Mouse (Mus musculus): ENCODE measurements around the gene Golga7b. TPM values are rescaled to one million over a fixed set of nuclear protein-coding genes. Genes with fewer than 3 reads are reported as not detected.

The Golga7b gene
- 7.7 and 8.8 TPM in 2 replicates for polyA plus RNA-seq (2016; fragmentation: Nextera tagmentation; extraction: Ambion mirVana)

- ATAC-seq (ENCODE audit: low FRiP score, low read depth) = no peak
- 0 out of 2 replicates have a peak, but pooled peaks cover 4% of the 10 kb centered on the region for H3K27me3 ChIP-seq
- no peak within 1 kb of the TSS for H3K27ac ChIP-seq (replicated peaks)
- no peaks in the 10 kb centered on the region for H3K9me3 ChIP-seq
- H3K4me1 ChIP-seq = no peaks in the 10 kb centered on the region
- WGBS = 86% methylated on average over 3 of the region's 3 CpGs
- no peak within 1 kb of the TSS for H3K9ac ChIP-seq (replicated peaks)
- H3K36me3 ChIP-seq = no peaks in the 10 kb centered on the region
- H3K4me3 ChIP-seq = no peak within 1 kb of the TSS
- no peak within 1 kb of the TSS for H3K4me2 ChIP-seq (replicated peaks)
Observed at GRCm38 (mm10) chr19:42247519-42247918, at the start of gene Golga7b. Gene Golga7b, plus strand, starts transcription at chr19:42247574.

DNA sequence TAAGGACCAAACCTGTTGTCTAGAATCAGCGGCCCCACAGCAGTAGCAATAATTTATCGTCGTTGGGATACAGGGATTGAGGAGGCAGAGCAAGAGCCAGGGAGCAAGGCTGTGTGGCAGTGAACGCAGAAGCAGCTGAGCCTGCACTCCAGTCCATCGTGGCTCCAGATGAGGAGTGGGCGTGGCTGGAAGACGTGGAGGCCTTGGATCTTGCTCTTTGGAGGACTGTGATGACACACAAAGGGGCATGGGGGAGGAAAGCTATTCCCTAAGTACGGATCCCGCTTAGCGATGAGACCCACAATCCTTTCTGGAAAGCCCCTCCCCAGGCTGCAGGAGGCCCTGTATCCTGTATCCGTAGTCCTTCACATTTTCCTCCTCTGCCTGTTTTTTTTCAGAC is 49.3 kb upstream of the Golga7b start:
- ATAC-seq (ENCODE audit: low FRiP score, low read depth) = no peak
- no peak overlapping the region for H3K9ac ChIP-seq (replicated peaks)
- H3K36me3 ChIP-seq = no peaks in the 10 kb centered on the region
- 49% methylated on average over 11 of the region's 11 CpGs for WGBS
- no peak overlapping the region for H3K27ac ChIP-seq (replicated peaks)
- no peak overlapping the region for H3K4me3 ChIP-seq
- peaks cover 9% of the 10 kb centered on the region for H3K4me1 ChIP-seq
- H3K9me3 ChIP-seq = no peaks in the 10 kb centered on the region
- H3K4me2 ChIP-seq (replicated peaks) = no peak overlapping the region
- peaks cover 51% of the 10 kb centered on the region for H3K27me3 ChIP-seq

- H3K9me3 ChIP-seq = no peaks in the 10 kb centered on the region
- 2% methylated on average over 60 of the region's 60 CpGs for WGBS
- peaks cover 69% of the 10 kb centered on the region for H3K27me3 ChIP-seq
- H3K4me3 ChIP-seq = peak within 1 kb of the TSS; percentile 29
- H3K27ac ChIP-seq (replicated peaks) = no peak within 1 kb of the TSS
- no peaks in the 10 kb centered on the region for H3K36me3 ChIP-seq
- ATAC-seq (ENCODE audit: low FRiP score, low read depth) = no peak
- H3K9ac ChIP-seq (replicated peaks) = no peak within 1 kb of the TSS
- H3K4me2 ChIP-seq (replicated peaks) = peak within 1 kb of the TSS; percentile 41
- peaks cover 9% of the 10 kb centered on the region for H3K4me1 ChIP-seq
Observed at GRCm38 (mm10) chr19:42201696-42202381, 45.5 kb upstream of the Golga7b start, which contains the start of gene Sfrp5. Gene Sfrp5, minus strand, starts transcription at chr19:42202252.

GRCm38 (mm10) chr19:42202467-42202866 is 44.9 kb upstream of the Golga7b start:
- 44% methylated on average over 8 of the region's 8 CpGs for WGBS
- Histone ChIP-seq H3K36me3 (no peaks in the 10 kb centered on the region), H3K4me2 (replicated peaks) (no peak overlapping the region)

DNA sequence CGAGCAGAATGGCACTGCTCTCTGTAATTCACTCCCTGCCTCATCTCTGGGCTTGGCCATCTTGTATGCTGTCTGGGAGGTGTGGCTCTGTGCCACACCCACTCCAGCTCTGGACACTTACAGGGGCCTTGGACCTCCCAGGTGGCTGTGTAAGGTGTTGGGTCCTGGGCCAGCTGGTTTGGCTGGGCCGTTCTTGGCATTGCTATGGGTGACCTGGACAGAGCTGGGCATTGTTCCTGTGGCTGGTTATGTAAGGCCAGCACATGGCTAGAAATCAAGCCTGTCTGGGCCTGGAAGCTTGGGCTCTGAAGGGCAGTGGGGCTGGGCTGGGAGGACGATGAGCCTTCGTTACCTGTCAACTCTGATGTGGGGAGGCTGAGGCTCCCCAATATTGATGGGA is 43.1 kb upstream of the Golga7b start:
- 79% methylated on average over 4 of the region's 4 CpGs for WGBS
- peaks cover 61% of the 10 kb centered on the region for H3K27me3 ChIP-seq

More at GRCm38 (mm10) chr19:42202467-42202866, 44.9 kb upstream of the Golga7b start:
- H3K27ac ChIP-seq (replicated peaks) = no peak overlapping the region
- H3K4me1 ChIP-seq = peaks cover 9% of the 10 kb centered on the region
- no peaks in the 10 kb centered on the region for H3K9me3 ChIP-seq
- no peak overlapping the region for H3K9ac ChIP-seq (replicated peaks)
- peaks cover 74% of the 10 kb centered on the region for H3K27me3 ChIP-seq
- no peak overlapping the region for H3K4me3 ChIP-seq
- ATAC-seq (ENCODE audit: low FRiP score, low read depth) = no peak

DNA sequence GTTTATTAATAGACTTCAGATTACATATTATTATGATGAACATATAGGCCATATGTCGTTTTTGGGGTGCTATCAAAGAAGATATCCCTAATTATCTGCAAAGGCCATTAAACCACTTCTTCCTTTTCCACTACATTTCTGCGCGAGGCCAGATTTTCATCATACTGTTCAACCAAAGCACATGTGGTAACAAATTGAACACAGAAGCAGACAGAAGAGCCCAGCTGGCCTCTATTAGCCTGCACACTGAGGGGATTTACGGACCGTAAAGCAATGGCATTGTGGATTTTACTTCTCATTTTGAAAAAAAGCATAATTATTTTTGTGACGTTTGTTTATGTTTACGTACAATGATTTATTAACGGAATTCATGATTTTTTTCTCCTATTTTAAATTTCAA is 42.2 kb upstream of the Golga7b start:
- H3K9me3 ChIP-seq = no peaks in the 10 kb centered on the region

More for the DNA sequence above, 43.1 kb upstream of the Golga7b start:
- Histone ChIP-seq H3K4me1 (peaks cover 9% of the 10 kb centered on the region), H3K9ac (replicated peaks) (no peak overlapping the region), H3K9me3 (no peaks in the 10 kb centered on the region), H3K27ac (replicated peaks) (no peak overlapping the region), H3K4me2 (replicated peaks) (no peak overlapping the region), H3K4me3 (no peak overlapping the region), H3K36me3 (no peaks in the 10 kb centered on the region)
- ATAC-seq (ENCODE audit: low FRiP score, low read depth) = no peak

DNA sequence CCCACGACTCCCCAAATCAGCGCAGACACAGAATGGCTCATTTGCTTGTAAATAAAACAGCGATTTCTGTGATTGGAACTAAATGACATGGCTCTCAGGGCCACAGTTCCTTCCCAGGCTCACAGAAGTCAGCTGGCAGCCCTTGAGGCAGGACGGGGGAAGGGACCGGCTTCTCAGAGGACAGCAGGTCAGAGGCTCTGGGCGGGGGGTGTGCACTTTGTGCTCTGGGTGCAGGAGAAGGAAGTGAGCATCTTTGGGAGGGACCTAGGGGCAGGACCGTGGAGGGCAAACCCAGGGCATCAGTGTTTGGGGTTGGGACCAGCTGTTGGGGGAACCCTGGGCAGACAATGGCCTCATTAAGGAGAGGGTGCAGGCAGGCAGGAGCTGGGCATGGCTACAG is 37.9 kb upstream of the Golga7b start:
- Histone ChIP-seq H3K4me1 (no peaks in the 10 kb centered on the region), H3K27ac (replicated peaks) (no peak overlapping the region), H3K4me3 (no peak overlapping the region), H3K36me3 (no peaks in the 10 kb centered on the region), H3K4me2 (replicated peaks) (no peak overlapping the region), H3K9me3 (no peaks in the 10 kb centered on the region), H3K9ac (replicated peaks) (no peak overlapping the region), H3K27me3 (peaks cover 9% of the 10 kb centered on the region)
- no peak for ATAC-seq (ENCODE audit: low FRiP score, low read depth)
- 73% methylated on average over 7 of the region's 7 CpGs for WGBS

More for the DNA sequence above, 42.2 kb upstream of the Golga7b start:
- peaks cover 9% of the 10 kb centered on the region for H3K4me1 ChIP-seq
- peaks cover 52% of the 10 kb centered on the region for H3K27me3 ChIP-seq
- H3K4me2 ChIP-seq (replicated peaks) = no peak overlapping the region
- no peak overlapping the region for H3K9ac ChIP-seq (replicated peaks)
- H3K27ac ChIP-seq (replicated peaks) = no peak overlapping the region
- H3K4me3 ChIP-seq = no peak overlapping the region
- no peak for ATAC-seq (ENCODE audit: low FRiP score, low read depth)
- WGBS = 78% methylated on average over 8 of the region's 8 CpGs
- no peaks in the 10 kb centered on the region for H3K36me3 ChIP-seq

DNA sequence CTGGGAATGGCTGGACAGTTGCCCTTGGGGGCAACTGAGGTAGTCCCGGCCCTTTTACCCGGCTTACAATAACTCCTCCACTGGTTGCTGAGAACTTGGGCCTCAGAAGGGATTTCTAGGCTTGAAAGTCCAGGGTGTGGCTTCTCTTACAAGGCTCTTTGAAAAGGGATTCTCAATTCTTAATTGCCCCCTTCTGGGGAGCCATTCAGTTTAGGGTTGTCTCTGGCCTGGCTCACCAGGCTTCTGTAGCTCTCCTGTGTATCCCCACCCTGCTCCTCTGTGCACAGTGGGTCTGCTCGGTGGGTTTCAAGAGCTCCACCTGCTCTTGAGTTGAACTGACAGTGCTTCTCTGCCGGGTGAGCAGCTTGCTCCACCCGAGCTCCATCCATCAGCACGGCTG is 37.4 kb upstream of the Golga7b start:
- Histone ChIP-seq H3K9me3 (no peaks in the 10 kb centered on the region), H3K4me3 (no peak overlapping the region), H3K4me2 (replicated peaks) (no peak overlapping the region), H3K9ac (replicated peaks) (no peak overlapping the region), H3K36me3 (no peaks in the 10 kb centered on the region), H3K27ac (replicated peaks) (no peak overlapping the region), H3K27me3 (peaks cover 7% of the 10 kb centered on the region), H3K4me1 (no peaks in the 10 kb centered on the region)
- no peak for ATAC-seq (ENCODE audit: low FRiP score, low read depth)
- WGBS = 78% methylated on average over 6 of the region's 6 CpGs

GRCm38 (mm10) chr19:42211936-42212335 is 35.4 kb upstream of the Golga7b start:
- Histone ChIP-seq H3K9me3 (no peaks in the 10 kb centered on the region), H3K27me3 (peaks cover 4% of the 10 kb centered on the region), H3K27ac (replicated peaks) (no peak overlapping the region), H3K4me2 (replicated peaks) (no peak overlapping the region), H3K36me3 (no peaks in the 10 kb centered on the region), H3K4me3 (no peak overlapping the region), H3K4me1 (no peaks in the 10 kb centered on the region), H3K9ac (replicated peaks) (no peak overlapping the region)
- no peak for ATAC-seq (ENCODE audit: low FRiP score, low read depth)
- WGBS = 61% methylated on average over 8 of the region's 8 CpGs

GRCm38 (mm10) chr19:42214601-42215000 is 32.8 kb upstream of the Golga7b start:
- WGBS = 77% methylated on average over 2 of the region's 2 CpGs
- Histone ChIP-seq H3K4me2 (replicated peaks) (no peak overlapping the region), H3K36me3 (no peaks in the 10 kb centered on the region), H3K27ac (replicated peaks) (no peak overlapping the region), H3K9ac (replicated peaks) (no peak overlapping the region), H3K9me3 (no peaks in the 10 kb centered on the region), H3K4me3 (no peak overlapping the region), H3K4me1 (no peaks in the 10 kb centered on the region), H3K27me3 (no peaks in the 10 kb centered on the region)
- ATAC-seq (ENCODE audit: low FRiP score, low read depth) = no peak

DNA sequence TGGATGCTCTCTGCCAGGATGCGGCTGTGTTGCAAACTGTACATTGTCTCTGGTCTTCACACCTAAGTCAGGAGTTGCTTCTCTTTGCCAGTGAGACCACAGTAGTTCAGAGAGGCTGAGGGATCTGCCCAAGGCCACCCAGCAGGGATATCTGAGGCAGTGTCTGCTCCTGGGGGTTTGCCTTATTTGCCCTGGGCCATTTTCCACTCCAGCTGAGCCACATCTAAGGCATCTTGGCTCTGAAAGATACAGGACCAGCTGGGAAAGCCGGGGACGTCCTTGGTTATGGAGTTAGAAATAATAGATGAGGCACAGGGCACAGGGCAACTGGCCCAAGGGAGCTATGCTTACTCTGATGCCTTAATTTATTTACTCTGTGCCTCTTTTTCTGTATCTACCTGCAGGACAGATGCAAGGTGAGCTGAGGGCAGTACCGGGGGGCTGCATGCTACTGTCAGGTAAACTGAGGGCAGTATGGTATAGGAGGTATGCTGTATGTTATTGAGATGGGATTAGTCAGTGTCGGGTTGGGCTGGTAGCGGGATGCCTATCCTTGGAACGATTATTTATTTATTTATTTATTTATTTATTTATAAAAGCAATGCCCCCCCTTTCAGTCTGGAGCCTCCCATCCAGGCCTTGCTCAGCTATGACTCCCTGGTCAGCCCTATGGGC is 30.5 kb upstream of the Golga7b start:
- Histone ChIP-seq H3K9ac (replicated peaks) (no peak overlapping the region), H3K27ac (replicated peaks) (no peak overlapping the region), H3K9me3 (no peaks in the 10 kb centered on the region), H3K4me1 (no peaks in the 10 kb centered on the region), H3K27me3 (no peaks in the 10 kb centered on the region), H3K4me2 (replicated peaks) (no peak overlapping the region), H3K4me3 (no peak overlapping the region), H3K36me3 (no peaks in the 10 kb centered on the region)
- whole genome bisulfite sequencing = 76% methylated on average over 7 of the region's 7 CpGs
- no peak for ATAC-seq (ENCODE audit: low FRiP score, low read depth)

DNA sequence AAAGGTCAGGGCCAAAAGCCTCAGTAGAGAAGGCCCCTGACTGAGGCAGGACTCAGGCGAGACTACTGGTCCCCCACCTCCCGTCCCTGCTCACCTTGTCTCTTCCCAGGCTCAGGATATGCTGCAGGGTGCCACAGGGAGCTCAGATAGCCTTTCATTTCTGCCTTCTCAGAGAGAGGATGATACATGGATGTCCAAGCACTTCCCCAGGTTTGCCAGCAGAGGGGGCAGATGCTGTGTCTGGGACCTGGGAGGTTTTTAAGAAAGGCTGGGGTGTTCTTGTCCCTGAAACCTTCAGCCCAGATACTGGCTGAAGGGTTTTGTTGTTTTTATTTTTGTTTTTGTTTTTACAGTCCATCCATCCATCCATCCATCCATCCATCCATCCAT is 30.0 kb upstream of the Golga7b start:
- Histone ChIP-seq H3K4me1 (no peaks in the 10 kb centered on the region), H3K27me3 (no peaks in the 10 kb centered on the region), H3K4me2 (replicated peaks) (no peak overlapping the region), H3K9ac (replicated peaks) (no peak overlapping the region), H3K27ac (replicated peaks) (no peak overlapping the region), H3K4me3 (no peak overlapping the region), H3K9me3 (no peaks in the 10 kb centered on the region), H3K36me3 (no peaks in the 10 kb centered on the region)
- 0 out of 2 replicates have a peak, but pooled peaks have one; percentile 38 for ATAC-seq (ENCODE audit: low FRiP score, low read depth)
- WGBS = 8% methylated on average over 2 of the region's 2 CpGs

Data from midbrain, embryonic 12.5 days (tissue).